ENCODE assay signal across 24 mouse cellular contexts in the genomic region with DNA sequence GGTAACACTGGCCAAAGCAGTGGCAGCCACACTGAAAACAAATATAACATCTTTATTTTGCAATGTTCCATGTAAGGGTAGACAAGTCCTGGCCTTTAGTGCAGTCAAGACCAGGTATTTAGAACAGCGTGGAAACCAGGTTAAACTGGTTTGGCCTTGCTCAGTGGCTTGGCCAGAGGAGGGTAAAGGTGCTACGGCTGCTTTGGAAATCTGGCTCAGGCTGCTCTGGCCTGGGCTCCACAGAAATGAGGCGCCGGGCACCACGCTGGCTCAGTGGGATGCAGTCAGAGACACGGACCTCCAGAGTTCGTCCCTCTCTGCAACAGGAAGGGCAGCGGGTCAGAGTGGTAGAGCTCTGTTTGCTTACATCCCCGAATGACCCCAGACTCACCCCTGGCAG. TPM values are rescaled to one million over a fixed set of nuclear protein-coding genes. Genes with fewer than 3 reads are reported as not detected.
DNase-seq lines count a peak whose midpoint lies in the region; ATAC-seq and TF ChIP-seq lines count a peak whose summit lies in the region.
"Had no signal": no experiment of that assay in that cellular context is flagged by ENCODE, and none has a peak within 500 bp of the region (broad histone marks: within the 10 kb centered on the region; RNA-seq: fewer than 3 reads in every experiment).

No protein-coding gene starts in this region.

- ATAC-seq in liver, embryonic 12.5 days: 0 out of 2 replicates have a peak, but pooled peaks have one; percentile 9
- ATAC-seq: forebrain, embryonic 14.5 days; inflammation-experienced regulatory T-cells, adult 6 months; midbrain, embryonic 15.5 days had no signal

- DNase-seq in kidney, adult 2 months: peak; percentile 31
- no peak for DNase-seq in kidney, adult 18-20 months
- DNase-seq in liver: no peak
- peak; percentile 61 for DNase-seq in urinary bladder, postnatal 14 days (ENCODE audit: low spot score)
- no peak for DNase-seq in urinary bladder, adult 2 months (ENCODE audit: low spot score)
- no peak for DNase-seq in Muller cell, postnatal 12 days (ENCODE audit: inconsistent ontology term)
- DNase-seq: cerebellum, adult 11 months; cerebellum, adult 9-10 months; cerebellum, postnatal 36 days; gastrocnemius, postnatal 14 days; heart, postnatal 14 days; left cerebral cortex, postnatal 4 days; lung, postnatal 10 days; retina, postnatal 1 day; right cerebral cortex, postnatal 14 days had no signal

- no peaks in the 10 kb centered on the region for H3K9me3 ChIP-seq in liver, embryonic 12.5 days (replicated peaks)
- H3K9me3 ChIP-seq: hindbrain, embryonic 10.5 days; hindbrain, embryonic 15.5 days; midbrain, embryonic 10.5 days; midbrain, embryonic 15.5 days; neural tube, embryonic 15.5 days had no signal

- WGBS in kidney, adult 2 months: 65% methylated on average over 9 of the region's 9 CpGs
- 67% methylated on average over 9 of the region's 9 CpGs for WGBS in liver, embryonic 12.5 days (ENCODE audit: insufficient replicate concordance)

- no peak overlapping the region for H3K9ac ChIP-seq in liver, embryonic 12.5 days
- H3K9ac ChIP-seq: hindbrain, embryonic 15.5 days; midbrain, embryonic 15.5 days; neural tube, embryonic 15.5 days had no signal

- no peak for TF ChIP-seq POLR2A in kidney, adult 2 months (IDR thresholded peaks at IDR 0.05; ENCODE audit: low read depth, low read length)

- H3K4me1 ChIP-seq in kidney, adult 2 months (ENCODE audit: control insufficient read depth, insufficient read depth, low read length): no peaks in the 10 kb centered on the region
- H3K4me1 ChIP-seq in liver, embryonic 12.5 days: no peaks in the 10 kb centered on the region; the same call in 1 of the 2 replicates
- H3K4me1 ChIP-seq: hindbrain, embryonic 15.5 days; midbrain, embryonic 10.5 days; midbrain, embryonic 15.5 days; neural tube, embryonic 15.5 days had no signal

- H3K27ac ChIP-seq in kidney, adult 2 months (ENCODE audit: insufficient read depth, low read depth, low read length): no peak overlapping the region
- H3K27ac ChIP-seq in liver, embryonic 12.5 days: no peak overlapping the region
- H3K27ac ChIP-seq: hindbrain, embryonic 10.5 days; hindbrain, embryonic 15.5 days; layer of hippocampus, adult 2 months; midbrain, embryonic 10.5 days; midbrain, embryonic 15.5 days; neural tube, embryonic 15.5 days had no signal

- H3K36me3 ChIP-seq in kidney, adult 2 months (ENCODE audit: control insufficient read depth, insufficient read depth, low read length): no peaks in the 10 kb centered on the region
- no peaks in the 10 kb centered on the region for H3K36me3 ChIP-seq in liver, embryonic 12.5 days
- H3K36me3 ChIP-seq: hindbrain, embryonic 10.5 days; hindbrain, embryonic 15.5 days; midbrain, embryonic 10.5 days; midbrain, embryonic 15.5 days; neural tube, embryonic 15.5 days had no signal

- H3K4me3 ChIP-seq in kidney, adult 2 months (ENCODE audit: insufficient read depth, low read depth, low read length): no peak overlapping the region
- H3K4me3 ChIP-seq in liver, embryonic 12.5 days: no peak overlapping the region
- H3K4me3 ChIP-seq: hindbrain, embryonic 10.5 days; hindbrain, embryonic 15.5 days; layer of hippocampus, adult 2 months; midbrain, embryonic 10.5 days; midbrain, embryonic 15.5 days; neural tube, embryonic 15.5 days had no signal

- no peaks in the 10 kb centered on the region for H3K27me3 ChIP-seq in kidney, adult 2 months (replicated peaks; ENCODE audit: control insufficient read depth, insufficient read depth, low read length)
- H3K27me3 ChIP-seq in liver, embryonic 12.5 days (replicated peaks): no peaks in the 10 kb centered on the region
- H3K27me3 ChIP-seq: hindbrain, embryonic 15.5 days; midbrain, embryonic 15.5 days; neural tube, embryonic 15.5 days had no signal

- no peak for TF ChIP-seq CTCF in kidney, adult 2 months (conservative IDR thresholded peaks at IDR 0.05; ENCODE audit: insufficient read depth, insufficient read length, low read depth, low read length)

- no peak overlapping the region for H3K4me2 ChIP-seq in liver, embryonic 12.5 days
- H3K4me2 ChIP-seq: hindbrain, embryonic 15.5 days; midbrain, embryonic 15.5 days; neural tube, embryonic 15.5 days had no signal

RNA-seq across cellular contexts. Expression of a gene that starts 14.2 kb away (rescaled TPM):
- 3.2 and 10.3 TPM in 2 replicates for polyA plus RNA-seq in kidney, adult 2 months (2012; rRNA removed)
- polyA plus RNA-seq in liver, embryonic 12.5 days (2016; fragmentation: Nextera tagmentation; extraction: Ambion mirVana): 5.8 and 6.2 TPM in 2 replicates
- 10.1 and 12.6 TPM in 2 replicates for polyA plus RNA-seq in urinary bladder, adult 2 months (2012; rRNA removed)

RNA-seq across cellular contexts. Expression of a gene that starts 30.8 kb away (rescaled TPM):
- polyA plus RNA-seq in kidney, adult 2 months (2012; rRNA removed): 5.8 and 7.6 TPM in 2 replicates
- 11.2 and 11.6 TPM in 2 replicates for polyA plus RNA-seq in liver, embryonic 12.5 days (2016; fragmentation: Nextera tagmentation; extraction: Ambion mirVana)
- polyA plus RNA-seq in urinary bladder, adult 2 months (2012; rRNA removed): 22.3 and 29.5 TPM in 2 replicates

RNA-seq across cellular contexts. Expression of a gene that starts 40.2 kb away (rescaled TPM):
- polyA plus RNA-seq in kidney, adult 2 months (2012; rRNA removed): 56.1 and 60.8 TPM in 2 replicates
- 57.9 and 60.0 TPM in 2 replicates for polyA plus RNA-seq in liver, embryonic 12.5 days (2016; fragmentation: Nextera tagmentation; extraction: Ambion mirVana)
- 66.1 and 77.6 TPM in 2 replicates for polyA plus RNA-seq in urinary bladder, adult 2 months (2012; rRNA removed)

Comparison
In these comparisons a context has a peak if more than half of its experiments do, and no peak if none do; other contexts are left out.
1. DNase-seq: peak in kidney, adult 2 months (single experiment) and urinary bladder, postnatal 14 days (single experiment); none in kidney, adult 18-20 months (single experiment), liver (single experiment), urinary bladder, adult 2 months (single experiment) and Muller cell, postnatal 12 days (single experiment).